Mouse (Mus musculus): ENCODE measurements around the gene Gm28778.
"Not testable (repeated sequence)": the region's sequence is repeated elsewhere in the genome, so short reads cannot be mapped to it uniquely, and the experiment has no call there.

Gm28778 gene

GRCm38 (mm10) chr1:53296581-53297383 is at the start of gene Gm28778, which contains the start of the genes Pms1 and Ormdl1:
Gene Gm28778 (plus strand): TSS chr1:53297111.
Gene Pms1 (minus strand): TSS chr1:53297018.
Gene Ormdl1 (plus strand): TSS chr1:53297095.
- DNase-seq (ENCODE audit: low read depth, low spot score), result peak; percentile 98

GRCm38 (mm10) chr1:53264958-53265612 is 31.8 kb upstream of the Gm28778 start:
- DNase-seq (ENCODE audit: low read depth, low spot score), result not testable (repeated sequence)

- no peak for DNase-seq (ENCODE audit: low read depth, low spot score)
Observed at GRCm38 (mm10) chr1:53269901-53270300, 27.0 kb upstream of the Gm28778 start.

- no peak for DNase-seq (ENCODE audit: low read depth, low spot score)
Observed at GRCm38 (mm10) chr1:53272646-53273045, 24.3 kb upstream of the Gm28778 start.

GRCm38 (mm10) chr1:53291197-53291596 is 5.7 kb upstream of the Gm28778 start:
- DNase-seq (ENCODE audit: low read depth, low spot score), result no peak

GRCm38 (mm10) chr1:53300506-53300905 is 3.6 kb downstream of the Gm28778 start:
- no peak for DNase-seq (ENCODE audit: low read depth, low spot score)

- DNase-seq (ENCODE audit: low read depth, low spot score), result peak; percentile 90
Observed at GRCm38 (mm10) chr1:53312989-53313967, 16.4 kb downstream of the Gm28778 start, which contains the start of gene Osgepl1. Gene Osgepl1 (plus strand): TSS chr1:53313624.

- DNase-seq (ENCODE audit: low read depth, low spot score), result no peak
Observed at GRCm38 (mm10) chr1:53321662-53322344, 24.9 kb downstream of the Gm28778 start.

GRCm38 (mm10) chr1:53323254-53323653 is 26.3 kb downstream of the Gm28778 start:
- no peak for DNase-seq (ENCODE audit: low read depth, low spot score)

GRCm38 (mm10) chr1:53324277-53324676 is 27.4 kb downstream of the Gm28778 start:
- no peak for DNase-seq (ENCODE audit: low read depth, low spot score)

- no peak for DNase-seq (ENCODE audit: low read depth, low spot score)
Observed at GRCm38 (mm10) chr1:53324827-53325494, 28.1 kb downstream of the Gm28778 start.

GRCm38 (mm10) chr1:53333527-53333926 is 36.6 kb downstream of the Gm28778 start:
- not testable (repeated sequence) for DNase-seq (ENCODE audit: low read depth, low spot score)

GRCm38 (mm10) chr1:53335465-53335864 is 38.6 kb downstream of the Gm28778 start:
- DNase-seq (ENCODE audit: low read depth, low spot score), result no peak

- not testable (repeated sequence) for DNase-seq (ENCODE audit: low read depth, low spot score)
Observed at GRCm38 (mm10) chr1:53337403-53337802, 40.5 kb downstream of the Gm28778 start.

GRCm38 (mm10) chr1:53341071-53341470 is 44.2 kb downstream of the Gm28778 start:
- no peak for DNase-seq (ENCODE audit: low read depth, low spot score)

GRCm38 (mm10) chr1:53352327-53353261 is 55.7 kb downstream of the Gm28778 start, which contains the start of the genes Asdurf, Gm28551 and Asnsd1:
Gene Asdurf (minus strand): TSS chr1:53352619.
Gene Gm28551 (minus strand): TSS chr1:53352667.
Gene Asnsd1 (minus strand): TSS chr1:53352752.
- peak; percentile 98 for DNase-seq (ENCODE audit: low read depth, low spot score)

GRCm38 (mm10) chr1:53358988-53359387 is 62.1 kb downstream of the Gm28778 start:
- DNase-seq (ENCODE audit: low read depth, low spot score), result no peak
